Mouse (Mus musculus) liver, embryonic 13.5 days (tissue): ENCODE measurements around the gene Syde1. TPM values are rescaled to one million over a fixed set of nuclear protein-coding genes. Genes with fewer than 3 reads are reported as not detected.

Source experiments
- ATAC-seq: fragments of 200-750 bp; cut with Nextera tagmentation; 2 replicates; pipeline ENCODE4 v1.8.0; 2017; ENCODE audit warnings: low read depth, mild to moderate bottlenecking, moderate number of reproducible peaks, moderate library complexity
- DNase-seq: peaks from one replicate; pipeline ENCODE4 v3.0.0; 2022
- H3K27ac ChIP-seq: fragments of 300-500 bp; sonication (generic); 2 replicates; pipeline ENCODE4 v1.5.1; 2015; ENCODE audit warnings: moderate library complexity, mild to moderate bottlenecking, inconsistent platforms
- H3K27me3 ChIP-seq: fragments of 300-500 bp; sonication (generic); 2 replicates; pipeline ENCODE4 v1.6.1; 2015; ENCODE audit warnings: mild to moderate bottlenecking, inconsistent platforms
- H3K36me3 ChIP-seq: fragments of 300-500 bp; sonication (generic); 2 replicates; pipeline ENCODE4 v1.6.1; 2015; ENCODE audit warnings: mild to moderate bottlenecking, inconsistent platforms
- H3K4me1 ChIP-seq: fragments of 300-500 bp; sonication (generic); replicated peaks from 2 replicates; pipeline ENCODE4 v1.6.1; 2015; ENCODE audit warnings: inconsistent platforms
- H3K4me2 ChIP-seq: fragments of 300-500 bp; sonication (generic); 2 replicates; pipeline ENCODE4 v1.6.1; 2015; ENCODE audit warnings: inconsistent platforms, mild to moderate bottlenecking, moderate library complexity
- H3K4me3 ChIP-seq: fragments of 300-500 bp; sonication (generic); replicated peaks from 2 replicates; pipeline ENCODE4 v1.5.1; 2015; ENCODE audit warnings: mild to moderate bottlenecking, inconsistent platforms
- H3K9ac ChIP-seq: fragments of 300-500 bp; sonication (generic); 2 replicates; pipeline ENCODE4 v1.6.1; 2015; ENCODE audit warnings: mild to moderate bottlenecking, inconsistent platforms
- H3K9me3 ChIP-seq: fragments of 300-500 bp; sonication (generic); replicated peaks from 2 replicates; pipeline ENCODE4 v1.6.1; 2016; ENCODE audit warnings: inconsistent platforms
- WGBS: fragments of 180-500 bp; shearing (Covaris S2); methylation state at CpG from one replicate; pipeline ENCODE4 v1.1.7; 2015; ENCODE audit not compliant: insufficient replicate concordance; 5-methylcytosine and 5-hydroxymethylcytosine counted together
- polyA plus RNA-seq: library from polyadenylated mRNA; unstranded; fragments of >200 nt; fragmentation: Nextera tagmentation; extraction: Ambion mirVana; gene quantifications from 2 replicates; pipeline ENCODE4 v1.2.1, GENCODE M21; 2015

The Syde1 gene
- polyA plus RNA-seq, 1 experiment from 2014 or later: 1.8 TPM

DNA sequence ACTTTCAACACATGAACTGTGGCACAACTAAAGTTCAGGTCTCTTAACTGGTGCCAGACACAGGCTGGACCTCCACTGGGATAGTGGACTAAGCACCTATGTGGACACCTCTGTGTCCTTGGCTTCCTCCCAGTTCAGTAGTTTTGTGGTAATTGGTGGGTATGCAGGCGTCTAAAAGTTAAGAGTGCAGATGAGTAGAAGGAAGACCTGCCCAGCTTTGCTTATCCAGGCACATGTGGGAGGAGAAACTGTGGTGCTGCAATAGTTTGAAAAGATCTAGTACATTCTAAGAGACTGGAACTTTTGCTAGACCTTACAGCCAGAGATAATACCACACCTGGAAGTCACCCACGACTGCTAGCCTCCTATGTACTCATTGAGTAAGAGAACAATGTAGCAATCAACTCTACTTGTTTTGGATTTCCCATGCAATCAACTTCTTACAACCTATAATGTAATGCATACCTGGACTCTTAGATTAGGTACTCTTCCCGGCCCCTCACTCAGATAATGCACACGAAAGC, 1.2 kb upstream of the Syde1 start:
- 53% methylated on average over 4 of the region's 4 CpGs for WGBS
- no peak for DNase-seq
- ATAC-seq: no peak
- Histone ChIP-seq H3K4me1 (peaks cover 3% of the 10 kb centered on the region; the same call in 1 of the 2 replicates), H3K36me3 (peaks cover 9% of the 10 kb centered on the region), H3K27me3 (peaks cover 77% of the 10 kb centered on the region), H3K27ac (no peak overlapping the region), H3K9me3 (no peaks in the 10 kb centered on the region), H3K9ac (no peak overlapping the region), H3K4me2 (no peak overlapping the region), H3K4me3 (no peak overlapping the region)

DNA sequence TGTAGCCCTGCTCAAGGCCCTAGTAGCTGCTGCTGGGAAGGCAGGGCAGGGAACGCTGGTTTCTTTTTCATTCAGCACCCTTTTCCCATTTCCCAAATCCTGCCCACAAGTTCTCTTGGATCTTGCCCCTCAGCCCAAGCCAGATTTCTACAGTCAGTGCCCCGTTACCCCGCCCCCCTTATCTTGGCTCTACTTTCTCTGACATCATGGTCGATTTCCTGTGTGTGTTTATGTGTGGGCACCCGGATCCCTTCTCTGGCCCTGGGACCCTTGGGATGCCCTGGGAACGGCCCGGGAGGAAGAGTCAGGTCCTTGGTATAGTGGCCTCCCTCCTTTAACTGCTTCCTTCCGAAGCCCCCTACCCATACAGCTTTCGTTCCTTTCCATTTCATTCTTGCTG, 1.0 kb downstream of the Syde1 start:
- DNase-seq: no peak
- peaks cover 63% of the 10 kb centered on the region for H3K27me3 ChIP-seq
- WGBS: 17% methylated on average over 9 of the region's 9 CpGs
- H3K4me3 ChIP-seq: peak overlapping the region; percentile 52
- H3K4me2 ChIP-seq: peak overlapping the region; percentile 57
- H3K27ac ChIP-seq: peak overlapping the region; percentile 37; the same call in 1 of the 2 replicates
- H3K4me1 ChIP-seq: peaks cover 3% of the 10 kb centered on the region; the same call in 1 of the 2 replicates
- peaks cover 9% of the 10 kb centered on the region for H3K36me3 ChIP-seq
- no peaks in the 10 kb centered on the region for H3K9me3 ChIP-seq
- H3K9ac ChIP-seq: peak overlapping the region; percentile 52
- ATAC-seq: no peak

DNA sequence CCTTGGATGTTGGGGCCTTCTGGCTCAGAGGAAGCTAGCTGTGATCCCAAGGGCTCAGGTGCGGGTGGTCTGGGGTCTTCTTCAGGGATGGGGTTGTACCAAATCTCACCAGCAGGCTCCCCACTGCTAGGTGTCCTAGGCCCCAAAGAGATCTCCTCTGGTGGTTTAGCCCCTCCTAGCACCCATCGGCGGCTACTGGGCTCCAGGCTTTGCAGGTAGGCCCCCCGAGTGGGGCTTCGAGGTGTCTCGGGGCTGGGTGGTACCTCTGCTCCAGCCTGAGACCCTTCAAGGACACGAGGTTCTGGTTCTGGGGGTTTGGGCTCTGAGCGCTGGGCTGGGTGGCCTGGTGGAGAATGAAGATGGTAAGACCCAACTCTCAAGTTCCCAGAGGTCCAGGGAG, 1.9 kb downstream of the Syde1 start:
- Histone ChIP-seq H3K4me2 (no peak overlapping the region), H3K27ac (no peak overlapping the region), H3K4me3 (no peak overlapping the region), H3K36me3 (peaks cover 10% of the 10 kb centered on the region), H3K4me1 (peaks cover 3% of the 10 kb centered on the region; the same call in 1 of the 2 replicates), H3K27me3 (peaks cover 58% of the 10 kb centered on the region), H3K9me3 (no peaks in the 10 kb centered on the region), H3K9ac (no peak overlapping the region)
- ATAC-seq: no peak
- DNase-seq: no peak
- 71% methylated on average over 8 of the region's 8 CpGs for WGBS

DNA sequence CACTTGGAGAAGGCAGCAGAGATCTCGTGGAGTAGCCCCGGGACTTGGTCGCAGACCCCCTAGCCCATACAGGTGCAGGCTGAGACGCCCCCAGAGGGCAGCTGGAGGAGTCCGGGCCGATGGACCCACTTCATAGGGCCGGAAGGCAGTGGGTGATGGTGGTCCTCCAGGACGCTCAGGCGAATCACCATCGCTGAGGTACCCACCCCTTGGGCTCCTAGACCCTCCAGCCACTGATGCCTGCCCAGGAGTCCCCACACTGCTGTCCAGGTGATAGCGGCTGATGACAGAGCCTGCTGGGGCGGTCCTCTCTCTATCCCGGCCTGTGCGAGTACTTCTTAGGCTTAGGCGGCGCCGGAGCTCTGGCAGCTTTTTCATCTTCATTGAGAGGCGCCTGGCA, 2.5 kb downstream of the Syde1 start:
- peaks cover 54% of the 10 kb centered on the region for H3K27me3 ChIP-seq

DNA sequence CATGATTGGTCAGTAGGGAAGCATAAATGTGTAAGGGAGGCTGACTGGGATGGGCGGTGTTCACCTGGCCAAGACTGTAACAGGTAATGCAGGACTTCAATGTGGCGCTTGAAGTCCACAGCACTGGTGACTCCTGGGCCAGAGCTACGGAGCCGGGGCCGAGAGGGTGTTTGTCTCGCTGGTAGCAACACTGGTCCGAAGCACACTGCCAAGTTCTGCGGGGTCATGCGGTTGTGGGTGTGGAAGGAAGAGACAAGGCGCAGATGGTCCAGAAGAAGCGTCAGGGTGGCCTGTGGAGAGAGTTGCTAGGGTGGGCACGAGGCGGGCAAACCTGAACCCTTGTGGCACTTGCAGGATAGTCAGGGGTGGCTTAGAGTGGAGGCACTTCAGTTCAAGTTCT, 5.7 kb downstream of the Syde1 start:
- Histone ChIP-seq H3K4me3 (no peak overlapping the region), H3K4me1 (no peaks in the 10 kb centered on the region), H3K9me3 (no peaks in the 10 kb centered on the region), H3K9ac (no peak overlapping the region), H3K27me3 (peaks cover 21% of the 10 kb centered on the region), H3K36me3 (peaks cover 35% of the 10 kb centered on the region), H3K4me2 (no peak overlapping the region), H3K27ac (no peak overlapping the region)
- DNase-seq: no peak
- ATAC-seq: no peak
- WGBS: 83% methylated on average over 13 of the region's 13 CpGs

More for the DNA sequence above, 2.5 kb downstream of the Syde1 start:
- ATAC-seq (no peak), DNase-seq (no peak)
- H3K27ac ChIP-seq: no peak overlapping the region
- no peak overlapping the region for H3K4me2 ChIP-seq
- no peak overlapping the region for H3K4me3 ChIP-seq
- peaks cover 15% of the 10 kb centered on the region for H3K36me3 ChIP-seq
- H3K9me3 ChIP-seq: no peaks in the 10 kb centered on the region
- H3K9ac ChIP-seq: no peak overlapping the region
- WGBS: 81% methylated on average over 18 of the region's 18 CpGs
- H3K4me1 ChIP-seq: peaks cover 3% of the 10 kb centered on the region; the same call in 1 of the 2 replicates

DNA sequence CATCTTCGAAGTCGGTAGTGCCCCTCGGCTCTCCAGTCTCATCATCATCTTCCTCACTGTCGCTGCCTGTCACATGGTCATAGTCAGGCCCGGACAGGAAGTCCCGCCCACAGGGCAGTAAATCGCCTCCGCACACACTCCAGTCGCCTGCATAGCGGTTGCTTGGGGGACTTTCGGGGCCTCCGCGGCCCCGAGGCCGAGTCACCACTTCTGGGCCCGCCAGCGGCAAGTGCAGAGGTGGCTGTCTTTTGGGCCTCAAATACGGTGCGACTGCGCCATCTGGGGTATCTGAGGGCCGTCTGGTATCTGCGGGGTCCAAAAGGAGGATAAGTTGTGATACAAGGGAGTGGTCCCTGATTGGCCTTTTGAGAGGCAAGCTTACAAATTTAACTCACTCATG, 6.2 kb downstream of the Syde1 start:
- Histone ChIP-seq H3K9ac (no peak overlapping the region), H3K36me3 (peaks cover 39% of the 10 kb centered on the region), H3K27ac (no peak overlapping the region), H3K9me3 (no peaks in the 10 kb centered on the region), H3K4me2 (no peak overlapping the region), H3K27me3 (peaks cover 17% of the 10 kb centered on the region), H3K4me1 (no peaks in the 10 kb centered on the region), H3K4me3 (no peak overlapping the region)
- DNase-seq: no peak
- no peak for ATAC-seq
- WGBS: 77% methylated on average over 22 of the region's 22 CpGs

DNA sequence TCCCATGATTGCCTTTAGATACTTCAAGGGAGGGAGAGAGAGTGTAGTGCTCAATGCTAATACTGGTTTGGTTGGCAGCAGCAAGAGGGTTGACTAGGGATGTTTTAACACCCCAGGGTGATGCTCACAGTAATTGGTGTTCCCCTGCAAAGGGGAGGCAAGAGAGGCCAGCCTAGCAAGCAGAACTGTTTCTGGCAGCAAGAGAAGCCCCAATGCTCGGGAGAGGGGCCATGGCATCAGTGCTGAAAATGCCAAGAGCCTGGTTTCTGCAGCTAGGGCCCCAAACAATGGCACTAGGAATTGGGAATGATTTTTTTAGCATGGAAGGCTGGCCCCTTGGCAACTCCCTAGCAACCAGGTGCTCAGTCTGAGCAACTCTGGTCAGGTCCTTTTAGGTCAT, 6.8 kb downstream of the Syde1 start:
- no peak overlapping the region for H3K9ac ChIP-seq
- H3K4me3 ChIP-seq: no peak overlapping the region
- no peak overlapping the region for H3K27ac ChIP-seq
- no peak for ATAC-seq
- H3K36me3 ChIP-seq: peaks cover 45% of the 10 kb centered on the region
- 59% methylated on average over 1 of the region's 1 CpGs for WGBS
- no peak for DNase-seq
- no peaks in the 10 kb centered on the region for H3K4me1 ChIP-seq
- H3K9me3 ChIP-seq: no peaks in the 10 kb centered on the region
- no peak overlapping the region for H3K4me2 ChIP-seq
- peaks cover 11% of the 10 kb centered on the region for H3K27me3 ChIP-seq

DNA sequence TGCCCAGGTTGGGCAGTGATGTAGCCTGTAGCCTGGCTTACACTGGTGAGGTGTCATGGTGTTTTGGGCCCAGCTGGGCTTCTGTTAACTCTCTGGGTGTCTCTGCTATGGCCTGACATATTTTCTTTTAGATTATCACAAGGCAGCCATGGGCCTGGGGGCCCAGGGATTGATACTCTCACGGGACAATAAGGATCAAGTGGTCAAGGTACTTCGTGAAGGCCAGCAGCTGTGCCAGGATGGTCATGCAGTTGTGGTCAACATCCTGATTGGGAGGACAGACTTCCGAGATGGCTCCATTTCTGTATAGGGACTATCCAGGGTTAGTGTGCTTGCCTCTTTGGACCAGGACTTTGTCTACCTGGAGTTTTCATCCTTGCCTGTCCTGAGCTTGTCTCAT, 7.8 kb downstream of the Syde1 start:
- Histone ChIP-seq H3K27ac (no peak overlapping the region), H3K4me2 (no peak overlapping the region), H3K36me3 (peaks cover 51% of the 10 kb centered on the region), H3K9ac (no peak overlapping the region), H3K4me3 (no peak overlapping the region), H3K9me3 (no peaks in the 10 kb centered on the region), H3K4me1 (no peaks in the 10 kb centered on the region), H3K27me3 (peaks cover 2% of the 10 kb centered on the region)
- ATAC-seq (no peak), DNase-seq (no peak)
- 66% methylated on average over 3 of the region's 3 CpGs for WGBS

DNA sequence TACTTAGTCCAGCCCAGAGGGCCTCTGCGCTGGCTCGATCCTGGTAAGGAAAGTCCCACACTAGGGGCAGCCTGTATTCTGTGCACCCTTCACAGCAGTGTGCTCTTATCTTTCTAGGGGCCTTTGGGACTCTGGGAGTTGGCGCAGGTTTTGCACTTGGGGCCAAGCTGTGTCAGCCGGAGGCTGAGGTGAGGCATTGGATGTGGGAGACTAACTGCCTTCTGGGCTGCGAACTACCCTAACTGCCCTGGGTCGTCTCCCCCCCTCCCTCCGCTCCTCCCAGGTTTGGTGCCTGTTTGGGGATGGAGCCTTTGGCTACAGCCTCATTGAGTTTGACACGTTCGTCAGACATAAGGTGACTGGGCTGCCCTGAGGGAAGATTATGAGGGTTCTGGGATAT, 8.4 kb downstream of the Syde1 start:
- ATAC-seq: no peak
- peaks cover 53% of the 10 kb centered on the region for H3K36me3 ChIP-seq

DNA sequence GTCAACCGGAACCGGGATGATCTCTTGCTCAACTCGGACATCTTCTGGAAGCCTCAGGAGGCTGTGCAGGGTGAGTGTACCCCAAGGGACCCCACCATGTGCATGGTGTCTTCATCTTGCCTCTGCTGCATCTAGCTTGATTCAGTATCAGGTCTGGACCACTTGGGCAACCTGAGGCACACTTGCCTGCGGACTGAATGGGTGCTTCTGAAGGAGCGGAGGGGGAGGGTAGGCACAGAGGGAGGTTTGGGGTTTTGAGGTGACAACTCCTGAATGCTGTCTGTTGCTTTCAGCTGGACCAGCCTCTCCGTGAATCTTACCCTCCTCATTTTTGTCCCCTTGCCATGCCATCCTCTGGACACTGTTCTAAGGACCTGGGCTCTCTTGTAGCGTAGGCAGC, 10.6 kb downstream of the Syde1 start:
- Histone ChIP-seq H3K27ac (no peak overlapping the region), H3K36me3 (peaks cover 68% of the 10 kb centered on the region), H3K4me1 (peaks cover 11% of the 10 kb centered on the region), H3K9ac (no peak overlapping the region), H3K4me2 (no peak overlapping the region), H3K9me3 (no peaks in the 10 kb centered on the region), H3K27me3 (no peaks in the 10 kb centered on the region), H3K4me3 (no peak overlapping the region)
- no peak for DNase-seq
- ATAC-seq: no peak
- WGBS: 82% methylated on average over 7 of the region's 7 CpGs

More for the DNA sequence above, 8.4 kb downstream of the Syde1 start:
- Histone ChIP-seq H3K9ac (no peak overlapping the region), H3K27ac (no peak overlapping the region), H3K4me1 (no peaks in the 10 kb centered on the region), H3K4me2 (no peak overlapping the region), H3K27me3 (no peaks in the 10 kb centered on the region), H3K4me3 (no peak overlapping the region), H3K9me3 (no peaks in the 10 kb centered on the region)
- no peak for DNase-seq
- 68% methylated on average over 9 of the region's 9 CpGs for WGBS

DNA sequence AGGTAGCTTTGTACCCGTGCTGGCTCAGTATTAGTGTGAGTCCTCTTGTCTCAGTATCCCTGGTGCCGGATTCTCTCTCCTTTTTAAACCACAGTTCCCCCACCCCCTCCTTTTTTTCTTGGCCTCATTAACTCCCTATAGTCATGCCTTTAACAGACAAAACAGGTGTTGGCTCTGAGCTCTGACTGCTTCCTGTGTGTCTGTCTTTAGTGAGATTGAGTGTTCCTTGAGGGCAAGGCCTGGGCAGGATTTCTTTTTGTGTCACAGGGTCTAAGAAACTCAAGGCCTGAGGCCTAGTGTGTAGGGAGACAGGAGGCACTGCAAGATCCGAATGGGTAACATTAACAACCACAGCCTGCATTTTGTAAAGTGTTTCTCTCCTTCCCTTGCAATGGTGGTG, 13.6 kb downstream of the Syde1 start:
- DNase-seq (no peak), ATAC-seq (no peak)
- Histone ChIP-seq H3K27me3 (no peaks in the 10 kb centered on the region), H3K9ac (no peak overlapping the region), H3K4me2 (no peak overlapping the region), H3K27ac (no peak overlapping the region), H3K4me1 (peaks cover 30% of the 10 kb centered on the region), H3K36me3 (peaks cover 56% of the 10 kb centered on the region), H3K4me3 (no peak overlapping the region), H3K9me3 (no peaks in the 10 kb centered on the region)
- WGBS: 73% methylated on average over 3 of the region's 3 CpGs

DNA sequence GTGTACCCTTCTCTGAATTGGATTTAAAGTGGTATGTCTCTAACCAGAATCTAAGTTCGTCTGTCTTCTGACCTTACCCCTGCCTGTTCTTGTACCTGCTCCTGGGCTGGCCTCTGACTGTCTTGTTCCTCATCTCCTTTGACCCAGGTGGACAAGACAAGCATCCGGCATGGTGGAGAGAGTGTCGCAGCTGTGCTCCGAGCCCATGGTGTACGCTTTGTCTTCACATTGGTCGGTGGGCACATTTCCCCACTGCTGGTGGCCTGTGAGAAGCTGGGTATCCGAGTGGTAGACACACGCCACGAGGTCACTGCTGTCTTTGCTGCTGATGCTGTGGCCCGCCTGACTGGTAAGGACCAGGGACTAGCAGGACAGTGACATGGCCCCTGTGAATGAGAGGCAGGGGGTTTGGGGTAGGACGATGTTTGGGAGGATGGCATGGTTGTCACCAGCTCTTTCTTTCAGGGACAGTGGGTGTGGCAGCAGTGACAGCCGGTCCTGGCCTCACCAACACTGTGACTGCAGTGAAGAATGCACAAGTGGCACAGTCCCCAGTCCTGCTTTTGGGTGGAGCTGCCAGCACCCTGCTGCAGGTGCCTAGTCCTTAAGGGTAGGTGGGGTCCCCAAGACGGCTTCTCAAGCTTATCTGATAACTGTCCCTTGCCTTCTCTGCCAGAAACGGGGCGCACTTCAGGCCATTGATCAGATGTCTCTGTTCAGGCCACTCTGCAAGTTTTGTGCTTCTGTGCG, 15.2 kb downstream of the Syde1 start:
- Histone ChIP-seq H3K9ac (no peak overlapping the region; the same call in 1 of the 2 replicates), H3K9me3 (no peaks in the 10 kb centered on the region), H3K4me2 (no peak overlapping the region), H3K4me1 (peaks cover 30% of the 10 kb centered on the region), H3K27me3 (no peaks in the 10 kb centered on the region), H3K27ac (no peak overlapping the region; the same call in 1 of the 2 replicates), H3K4me3 (no peak overlapping the region), H3K36me3 (peaks cover 48% of the 10 kb centered on the region)
- WGBS: 82% methylated on average over 16 of the region's 16 CpGs
- DNase-seq (no peak), ATAC-seq (no peak)
